Mouse (Mus musculus): ENCODE measurements around the gene Tsen2.

The Tsen2 gene

DNA sequence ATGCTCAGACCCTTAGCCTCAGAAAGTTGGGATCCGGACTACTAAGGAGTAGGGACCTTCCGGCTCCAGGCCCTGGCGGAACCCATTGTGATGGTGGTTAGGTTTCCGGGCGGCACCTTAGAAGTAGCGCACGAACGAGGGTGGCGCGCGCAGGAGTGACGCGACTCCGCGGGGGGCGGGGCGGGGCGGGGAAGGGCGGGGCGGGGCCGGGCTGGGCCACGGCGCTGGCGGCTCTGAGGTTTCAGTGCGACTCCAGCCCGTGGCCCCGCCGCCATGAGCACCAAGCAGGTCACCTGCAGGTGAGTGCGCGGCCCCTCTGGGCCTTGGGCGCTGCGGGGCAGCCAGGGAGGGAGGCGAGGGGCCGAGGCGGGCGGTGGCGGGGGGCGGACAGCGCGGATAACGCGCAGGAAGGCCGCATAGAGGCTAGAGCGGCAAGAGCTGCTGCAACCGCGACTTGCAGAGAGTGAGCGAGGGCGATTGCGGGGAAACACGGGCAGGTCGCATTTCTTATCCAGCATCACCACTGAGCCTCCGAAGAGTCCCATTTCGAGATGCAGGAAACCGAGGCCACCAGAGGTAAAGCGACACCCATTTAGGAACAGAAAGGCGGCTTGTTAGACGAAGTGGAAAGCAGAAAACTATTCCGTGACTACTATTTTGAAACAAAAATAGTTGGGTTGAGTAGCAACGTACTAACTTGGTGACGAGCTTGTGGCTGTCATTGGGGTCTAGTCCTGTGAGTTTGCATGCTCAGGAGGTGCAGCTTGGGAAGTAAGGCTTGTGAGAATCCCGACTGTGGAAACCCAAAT, 57.5 kb downstream of the Tsen2 start, which contains the start of gene Mkrn2:
TSS of gene Mkrn2 (plus strand) at position 188 of the 809 bp plus-strand sequence.
- DNase-seq (ENCODE audit: low read depth, low spot score), result peak; percentile 69

DNA sequence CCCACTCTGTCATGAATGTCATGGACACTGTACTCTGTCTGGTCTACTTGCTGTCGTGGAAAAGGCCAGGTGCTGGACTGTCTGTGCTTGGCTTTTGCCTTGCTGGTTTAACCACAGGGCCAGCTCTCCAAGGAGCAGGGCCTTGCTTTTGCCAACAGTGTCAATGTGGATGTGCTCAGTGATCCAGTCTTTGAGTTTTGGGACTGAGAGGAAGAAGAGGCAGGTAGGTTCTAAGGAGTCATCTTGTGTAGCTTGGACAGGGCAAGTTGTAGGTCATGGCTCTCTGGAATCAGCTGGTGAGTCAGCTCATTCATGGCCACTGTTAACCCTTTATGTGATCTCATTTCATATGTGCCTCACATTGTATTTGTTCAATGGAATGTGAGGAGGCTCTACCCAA, 62.0 kb downstream of the Tsen2 start:
- DNase-seq (ENCODE audit: low read depth, low spot score), result no peak

DNA sequence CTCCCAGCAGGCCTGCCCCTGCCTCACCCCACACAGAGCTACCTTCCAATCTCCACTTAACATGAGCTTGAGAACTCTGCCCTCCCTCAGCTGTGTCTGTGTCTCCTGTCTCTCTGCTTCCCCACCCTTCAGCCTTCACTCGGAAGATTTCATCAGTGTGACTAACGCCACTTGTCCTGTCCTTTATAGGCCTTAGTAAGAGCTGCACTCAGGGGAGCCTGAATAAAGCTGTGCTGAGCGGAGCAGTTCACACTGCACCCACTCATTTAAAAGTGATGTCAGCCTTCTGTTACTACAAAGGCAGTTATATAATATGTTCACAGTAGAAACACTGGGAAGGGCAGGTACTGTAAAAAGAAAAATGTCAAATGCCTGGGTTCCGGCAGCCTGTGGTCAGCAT, 63.0 kb downstream of the Tsen2 start:
- no peak for DNase-seq (ENCODE audit: low read depth, low spot score)

GRCm38 (mm10) chr6:115609121-115609520, 64.7 kb downstream of the Tsen2 start:
- no peak for DNase-seq (ENCODE audit: low read depth, low spot score)

- DNase-seq (ENCODE audit: low read depth, low spot score), result no peak
These were observed 65.8 kb downstream of the Tsen2 start for GRCm38 (mm10) chr6:115610301-115610700.

DNA sequence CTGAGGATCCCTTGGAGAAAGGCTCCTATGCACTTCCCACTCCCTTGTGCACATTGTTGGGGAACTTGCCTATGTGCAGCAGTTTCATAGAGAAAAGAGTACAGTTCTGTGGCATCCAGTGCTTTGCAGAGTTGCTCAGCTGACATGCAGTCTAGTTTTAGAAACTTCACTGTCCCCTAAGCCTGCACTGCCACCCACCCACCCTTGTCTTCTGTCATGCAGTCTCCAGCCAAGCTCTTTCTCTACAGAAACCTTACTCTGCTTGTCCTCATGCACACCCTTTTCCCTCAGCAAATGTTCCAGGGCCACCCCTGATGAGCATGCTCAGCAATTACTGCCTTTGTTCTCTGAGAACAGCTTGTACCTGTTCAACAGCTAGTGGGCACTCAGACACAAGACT, 69.3 kb downstream of the Tsen2 start:
- no peak for DNase-seq (ENCODE audit: low read depth, low spot score)

DNA sequence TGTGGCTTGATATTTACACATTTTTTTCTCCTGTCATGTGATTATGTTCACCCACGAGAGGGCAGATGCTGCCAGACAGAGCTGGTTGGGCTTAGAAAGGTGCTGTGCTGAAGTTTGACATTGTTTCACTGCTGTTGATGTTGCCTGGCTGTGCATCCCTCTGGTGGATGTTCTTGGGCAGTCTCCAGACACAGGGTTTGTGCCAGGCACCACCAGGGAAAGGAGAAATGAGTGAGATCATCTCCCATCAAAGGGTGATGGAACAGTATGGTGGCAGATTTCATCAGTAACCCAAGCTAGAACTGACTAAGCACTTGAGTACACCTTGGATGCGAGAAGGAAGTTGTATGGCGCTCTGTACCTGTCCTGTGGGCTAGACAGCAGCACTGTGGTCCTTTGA, 71.5 kb downstream of the Tsen2 start:
- no peak for DNase-seq (ENCODE audit: low read depth, low spot score)

GRCm38 (mm10) chr6:115619818-115620217, 75.4 kb downstream of the Tsen2 start:
- DNase-seq (ENCODE audit: low read depth, low spot score), result no peak

DNA sequence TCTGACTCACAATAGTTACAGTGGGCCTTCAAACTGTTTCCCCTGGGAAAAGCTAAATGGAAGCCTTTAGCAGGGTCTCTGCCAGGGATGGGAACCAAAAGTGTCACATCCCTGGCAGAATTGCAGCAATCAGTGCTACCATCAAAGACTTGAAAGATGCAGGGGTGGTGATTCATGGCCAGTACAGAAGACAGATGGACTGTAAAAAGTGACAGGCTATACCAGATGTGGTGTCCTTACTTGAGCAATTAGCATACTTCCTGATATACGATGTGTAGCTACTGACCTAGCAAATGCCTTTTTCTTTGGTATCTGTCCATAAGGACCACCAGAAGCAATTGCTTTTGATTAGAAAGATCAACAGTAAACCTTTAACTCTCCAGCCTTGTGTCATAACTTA, 76.5 kb downstream of the Tsen2 start:
- no peak for DNase-seq (ENCODE audit: low read depth, low spot score)

- DNase-seq (ENCODE audit: low read depth, low spot score), result no peak
These were observed 81.7 kb downstream of the Tsen2 start for GRCm38 (mm10) chr6:115626121-115626520.
